Mouse (Mus musculus) hindbrain, embryonic 16.5 days (tissue): ENCODE results near the gene Rpl9-ps1. TPM values are rescaled to one million over a fixed set of nuclear protein-coding genes. Genes with fewer than 3 reads are reported as not detected.

ENCODE experiments used
- ATAC-seq: fragments of 200-750 bp; cut with Nextera tagmentation; 2 replicates; pipeline ENCODE4 v1.8.0; 2017; ENCODE audit warnings: moderate TSS enrichment, moderate library complexity
- H3K27ac ChIP-seq: fragments of 300-500 bp; sonication (generic); 2 replicates; pipeline ENCODE4 v1.5.1; 2014; ENCODE audit warnings: low read depth, mild to moderate bottlenecking, control low read depth, low read length, moderate library complexity
- H3K27me3 ChIP-seq: fragments of 300-500 bp; sonication (generic); replicated peaks from 2 replicates; pipeline ENCODE4 v1.6.1; 2014; ENCODE audit warnings: low read length; ENCODE audit not compliant: control insufficient read depth, insufficient read depth
- H3K36me3 ChIP-seq: fragments of 300-500 bp; sonication (generic); 2 replicates; pipeline ENCODE4 v1.6.1; 2014; ENCODE audit warnings: mild to moderate bottlenecking, low read length, moderate library complexity, mixed read lengths; ENCODE audit not compliant: control insufficient read depth, insufficient read depth
- H3K4me1 ChIP-seq: fragments of 300-500 bp; sonication (generic); 2 replicates; pipeline ENCODE4 v1.6.1; 2014; ENCODE audit warnings: low read depth, low read length; ENCODE audit not compliant: control insufficient read depth, insufficient read depth
- H3K4me2 ChIP-seq: fragments of 300-500 bp; sonication (generic); 2 replicates; pipeline ENCODE4 v1.6.1; 2014; ENCODE audit warnings: mild to moderate bottlenecking, low read length, control low read depth, moderate library complexity
- H3K4me3 ChIP-seq: fragments of 300-500 bp; sonication (generic); 2 replicates; pipeline ENCODE4 v1.5.1; 2014; ENCODE audit warnings: mild to moderate bottlenecking, low read length, control low read depth, moderate library complexity
- H3K9ac ChIP-seq: fragments of 300-500 bp; sonication (generic); 2 replicates; pipeline ENCODE4 v1.6.1; 2014; ENCODE audit warnings: low read depth, mild to moderate bottlenecking, control low read depth, low read length, moderate library complexity
- H3K9me3 ChIP-seq: fragments of 300-500 bp; sonication (generic); 2 replicates; pipeline ENCODE4 v1.6.1; 2014; ENCODE audit warnings: mild to moderate bottlenecking, low read length, moderate library complexity; ENCODE audit not compliant: control insufficient read depth
- WGBS: fragments of 180-500 bp; shearing (Covaris S2); extraction: QIAGEN DNeasy Blood & Tissue Kit; methylation state at CpG from one replicate; pipeline ENCODE4 v1.1.7; 2014; 5-methylcytosine and 5-hydroxymethylcytosine counted together
- polyA plus RNA-seq: library from polyadenylated mRNA; unstranded; fragments of >200 nt; fragmentation: Nextera tagmentation; extraction: Ambion mirVana; gene quantifications from 2 replicates; pipeline ENCODE4 v1.2.1, GENCODE M21; 2015

Gene Rpl9-ps1
- polyA plus RNA-seq, 1 experiment from 2014 or later, result not detected

- H3K36me3 ChIP-seq, result no peaks in the 10 kb centered on the region
- no peaks in the 10 kb centered on the region for H3K9me3 ChIP-seq
- no peaks in the 10 kb centered on the region for H3K4me1 ChIP-seq
- no peak within 1 kb of the TSS for H3K4me2 ChIP-seq
- H3K4me3 ChIP-seq, result no peak within 1 kb of the TSS
- 76% methylated on average over 8 of the region's 8 CpGs for WGBS
- no peak within 1 kb of the TSS for H3K9ac ChIP-seq
- H3K27ac ChIP-seq, result no peak within 1 kb of the TSS
- no peak for ATAC-seq
- no peaks in the 10 kb centered on the region for H3K27me3 ChIP-seq
Measured at GRCm38 (mm10) chr11:83649305-83649841, 4.0 kb upstream of the Rpl9-ps1 start, which contains the start of gene Ccl3. Gene Ccl3 (minus strand): TSS chr11:83649355.

DNA sequence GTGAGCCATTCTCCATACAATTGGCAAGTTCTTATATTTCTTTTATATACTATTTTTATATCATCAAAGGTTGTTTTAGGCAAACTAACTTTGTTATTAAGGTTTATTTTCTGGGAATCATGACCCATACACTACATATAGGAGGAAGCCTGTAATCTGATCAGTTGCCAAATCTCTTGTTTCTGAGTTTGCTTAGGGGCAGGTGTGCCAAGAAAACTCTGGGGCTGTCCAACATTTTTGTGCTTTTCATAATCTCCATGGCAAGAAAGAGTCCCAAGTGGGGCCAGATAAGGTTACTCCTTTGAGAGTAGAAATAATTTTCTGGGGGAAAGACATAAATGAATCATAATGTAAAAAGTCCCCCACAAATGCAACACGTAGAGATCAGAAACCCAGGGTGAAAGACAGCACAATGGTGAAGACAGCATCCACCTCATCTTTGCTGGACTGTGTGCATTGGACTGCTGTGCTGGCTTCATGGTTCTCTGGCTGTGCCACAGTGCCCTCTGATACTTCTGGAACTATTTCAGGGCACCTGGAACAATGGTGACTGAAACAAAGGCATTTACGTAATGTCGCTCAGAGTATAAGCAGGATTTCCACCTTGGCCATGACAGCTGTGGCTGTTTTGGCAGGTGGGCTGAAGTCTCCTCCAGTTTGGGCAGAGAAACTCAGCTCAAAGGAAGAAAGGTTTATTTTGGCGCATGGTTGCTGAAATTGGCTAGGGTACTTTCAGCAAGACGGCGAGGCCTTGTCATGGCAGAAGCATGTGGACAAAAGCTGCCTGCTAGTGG lies 1.1 kb upstream of the Rpl9-ps1 start:
- no peak overlapping the region for H3K4me3 ChIP-seq
- no peak for ATAC-seq
- H3K36me3 ChIP-seq, result no peaks in the 10 kb centered on the region
- no peaks in the 10 kb centered on the region for H3K27me3 ChIP-seq
- no peaks in the 10 kb centered on the region for H3K4me1 ChIP-seq
- H3K27ac ChIP-seq, result no peak overlapping the region
- H3K4me2 ChIP-seq, result no peak overlapping the region
- H3K9me3 ChIP-seq, result no peaks in the 10 kb centered on the region
- H3K9ac ChIP-seq, result no peak overlapping the region
- WGBS, result 86% methylated on average over 6 of the region's 6 CpGs

- 88% methylated on average over 2 of the region's 2 CpGs for WGBS
- no peaks in the 10 kb centered on the region for H3K27me3 ChIP-seq
- no peak overlapping the region for H3K27ac ChIP-seq
- no peaks in the 10 kb centered on the region for H3K9me3 ChIP-seq
- H3K36me3 ChIP-seq, result no peaks in the 10 kb centered on the region
- H3K9ac ChIP-seq, result no peak overlapping the region
- no peak overlapping the region for H3K4me2 ChIP-seq
- ATAC-seq, result no peak
- no peaks in the 10 kb centered on the region for H3K4me1 ChIP-seq
- no peak overlapping the region for H3K4me3 ChIP-seq
Measured at GRCm38 (mm10) chr11:83641216-83641615, 4.2 kb downstream of the Rpl9-ps1 start.

DNA sequence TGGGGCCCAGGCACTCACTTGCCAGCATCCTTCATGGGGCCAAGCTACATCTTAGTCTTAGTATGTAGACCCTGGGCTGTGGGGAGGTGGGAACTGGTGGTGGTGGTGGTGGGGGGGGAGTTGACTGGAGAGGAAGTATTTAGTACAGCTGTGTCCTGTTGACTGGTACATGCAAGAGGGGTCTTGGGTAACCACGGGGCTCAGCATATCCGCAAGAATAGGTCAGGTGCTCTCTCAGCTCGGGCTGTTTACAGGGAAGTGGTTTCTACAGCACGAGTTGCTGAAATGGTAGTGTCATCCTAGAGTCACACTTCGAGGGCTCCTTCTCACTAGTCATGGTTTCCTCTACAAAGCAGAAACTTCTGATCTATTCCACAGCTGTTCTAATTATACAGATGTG lies 5.3 kb downstream of the Rpl9-ps1 start:
- no peak for ATAC-seq
- no peak overlapping the region for H3K4me2 ChIP-seq
- H3K36me3 ChIP-seq, result no peaks in the 10 kb centered on the region
- H3K27ac ChIP-seq, result no peak overlapping the region
- H3K9me3 ChIP-seq, result no peaks in the 10 kb centered on the region
- WGBS, result 79% methylated on average over 5 of the region's 5 CpGs
- no peaks in the 10 kb centered on the region for H3K4me1 ChIP-seq
- H3K9ac ChIP-seq, result no peak overlapping the region
- H3K4me3 ChIP-seq, result no peak overlapping the region
- no peaks in the 10 kb centered on the region for H3K27me3 ChIP-seq

- Histone ChIP-seq H3K4me1 (no peaks in the 10 kb centered on the region), H3K9ac (no peak overlapping the region), H3K27me3 (no peaks in the 10 kb centered on the region), H3K4me2 (no peak overlapping the region), H3K4me3 (no peak overlapping the region), H3K9me3 (no peaks in the 10 kb centered on the region), H3K27ac (no peak overlapping the region), H3K36me3 (no peaks in the 10 kb centered on the region)
- 65% methylated on average over 3 of the region's 3 CpGs for WGBS
- no peak for ATAC-seq
Measured at GRCm38 (mm10) chr11:83639533-83639932, 5.9 kb downstream of the Rpl9-ps1 start.

GRCm38 (mm10) chr11:83638934-83639333 lies 6.5 kb downstream of the Rpl9-ps1 start:
- Histone ChIP-seq H3K36me3 (no peaks in the 10 kb centered on the region), H3K4me3 (no peak overlapping the region), H3K4me1 (no peaks in the 10 kb centered on the region), H3K4me2 (no peak overlapping the region), H3K9me3 (no peaks in the 10 kb centered on the region), H3K27me3 (no peaks in the 10 kb centered on the region), H3K9ac (no peak overlapping the region), H3K27ac (no peak overlapping the region)
- WGBS, result 41% methylated on average over 2 of the region's 2 CpGs
- ATAC-seq, result no peak

- Histone ChIP-seq H3K27me3 (no peaks in the 10 kb centered on the region), H3K4me1 (no peaks in the 10 kb centered on the region), H3K27ac (no peak overlapping the region), H3K9ac (no peak overlapping the region), H3K4me2 (no peak overlapping the region), H3K36me3 (no peaks in the 10 kb centered on the region), H3K9me3 (no peaks in the 10 kb centered on the region), H3K4me3 (no peak overlapping the region)
- no peak for ATAC-seq
- WGBS, result 92% methylated on average over 1 of the region's 1 CpGs
Measured at GRCm38 (mm10) chr11:83636742-83637235, 8.6 kb downstream of the Rpl9-ps1 start.

DNA sequence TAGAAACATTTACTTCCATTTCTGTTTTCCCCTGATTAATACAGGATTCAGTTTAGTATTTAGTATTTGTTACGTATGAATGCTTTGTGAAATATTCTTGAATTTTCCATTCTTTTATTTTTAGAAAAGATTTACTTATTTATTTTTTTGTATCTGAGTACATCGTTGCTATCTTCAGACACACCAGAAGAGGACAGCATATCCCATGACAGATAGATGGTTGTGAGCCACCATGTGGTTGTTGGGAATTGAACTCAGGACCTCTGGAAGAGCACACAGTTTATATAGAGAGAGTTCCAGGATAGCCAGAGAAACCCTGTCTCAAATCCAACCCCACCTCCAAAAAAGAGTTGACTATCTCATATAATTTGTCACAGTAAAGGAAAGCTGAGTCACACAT lies 10.5 kb downstream of the Rpl9-ps1 start:
- Histone ChIP-seq H3K4me1 (no peaks in the 10 kb centered on the region), H3K4me2 (no peak overlapping the region), H3K4me3 (no peak overlapping the region), H3K27ac (no peak overlapping the region), H3K9ac (no peak overlapping the region), H3K27me3 (no peaks in the 10 kb centered on the region), H3K36me3 (no peaks in the 10 kb centered on the region), H3K9me3 (no peaks in the 10 kb centered on the region)
- ATAC-seq, result no peak
- 91% methylated on average over 2 of the region's 2 CpGs for whole genome bisulfite sequencing

GRCm38 (mm10) chr11:83634425-83634824 lies 11.0 kb downstream of the Rpl9-ps1 start:
- H3K36me3 ChIP-seq, result no peaks in the 10 kb centered on the region
- H3K27ac ChIP-seq, result no peak overlapping the region
- no peak overlapping the region for H3K9ac ChIP-seq
- no peak overlapping the region for H3K4me2 ChIP-seq
- no peak for ATAC-seq
- H3K4me1 ChIP-seq, result no peaks in the 10 kb centered on the region
- 19% methylated on average over 4 of the region's 4 CpGs for WGBS
- H3K27me3 ChIP-seq, result no peaks in the 10 kb centered on the region
- no peak overlapping the region for H3K4me3 ChIP-seq
- H3K9me3 ChIP-seq, result no peaks in the 10 kb centered on the region
